Mouse (Mus musculus): Measurements from ENCODE around the gene Taf6.

The Taf6 gene

GRCm38 (mm10) chr5:138171695-138172491 is 15.4 kb downstream of the Taf6 start, which contains the start of the genes Ap4m1 and Mcm7:
Gene Ap4m1 (plus strand): TSS chr5:138172002.
Gene Mcm7 (minus strand): TSS chr5:138172422.
- DNase-seq (ENCODE audit: inconsistent age in 2 of 2, low spot score in 1 of 2), result peak; percentile 98 to 99

GRCm38 (mm10) chr5:138170936-138171561 is 16.2 kb downstream of the Taf6 start:
- DNase-seq (ENCODE audit: inconsistent age in 2 of 2, low spot score in 1 of 2), result peak; percentile 97 to 99

DNA sequence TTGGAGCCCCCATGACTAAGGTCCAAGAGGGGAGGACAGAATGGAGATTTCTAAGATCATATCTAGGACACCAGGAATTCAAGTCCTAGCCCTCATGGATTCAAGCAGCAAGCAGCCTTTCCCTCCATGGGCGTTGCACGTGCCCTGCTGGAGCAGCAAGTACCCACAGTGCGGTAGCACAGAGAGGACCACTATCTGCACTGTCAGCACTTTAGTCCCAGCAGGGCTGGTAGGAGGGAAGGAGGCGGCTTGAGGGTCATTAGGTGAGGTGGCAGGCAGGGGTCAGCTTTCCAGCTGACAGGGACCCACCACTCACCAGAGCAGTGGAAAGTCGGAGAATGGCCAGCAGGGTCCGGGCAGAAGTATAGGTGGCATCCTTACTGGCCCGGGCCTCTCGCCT is 21.7 kb downstream of the Taf6 start:
- peak in 1 of 2 experiments; percentile 35 for DNase-seq (ENCODE audit: inconsistent age in 2 of 2, low spot score in 1 of 2)

- peak in 1 of 2 experiments; percentile 25 for DNase-seq (ENCODE audit: inconsistent age in 2 of 2, low spot score in 1 of 2)
These were observed 23.6 kb downstream of the Taf6 start for GRCm38 (mm10) chr5:138163610-138164009.

DNA sequence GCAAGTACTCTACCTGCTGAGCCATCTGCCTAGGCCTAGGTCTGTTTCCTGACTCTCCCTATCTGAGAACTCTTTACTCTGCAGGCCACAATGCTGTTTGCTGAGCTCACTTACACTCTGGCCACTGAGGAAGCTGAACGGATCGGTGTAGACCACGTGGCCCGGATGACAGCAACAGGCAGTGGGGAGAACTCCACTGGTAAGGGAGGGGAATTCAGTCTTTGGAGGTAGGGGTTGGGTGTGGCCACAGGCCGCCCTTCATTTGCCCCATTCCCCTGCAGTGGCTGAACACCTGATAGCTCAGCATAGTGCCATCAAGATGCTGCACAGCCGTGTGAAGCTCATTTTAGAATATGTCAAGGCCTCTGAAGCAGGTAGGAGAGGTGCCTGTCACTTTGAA is 24.2 kb downstream of the Taf6 start:
- no peak for DNase-seq (ENCODE audit: inconsistent age in 2 of 2, low spot score in 1 of 2)

DNA sequence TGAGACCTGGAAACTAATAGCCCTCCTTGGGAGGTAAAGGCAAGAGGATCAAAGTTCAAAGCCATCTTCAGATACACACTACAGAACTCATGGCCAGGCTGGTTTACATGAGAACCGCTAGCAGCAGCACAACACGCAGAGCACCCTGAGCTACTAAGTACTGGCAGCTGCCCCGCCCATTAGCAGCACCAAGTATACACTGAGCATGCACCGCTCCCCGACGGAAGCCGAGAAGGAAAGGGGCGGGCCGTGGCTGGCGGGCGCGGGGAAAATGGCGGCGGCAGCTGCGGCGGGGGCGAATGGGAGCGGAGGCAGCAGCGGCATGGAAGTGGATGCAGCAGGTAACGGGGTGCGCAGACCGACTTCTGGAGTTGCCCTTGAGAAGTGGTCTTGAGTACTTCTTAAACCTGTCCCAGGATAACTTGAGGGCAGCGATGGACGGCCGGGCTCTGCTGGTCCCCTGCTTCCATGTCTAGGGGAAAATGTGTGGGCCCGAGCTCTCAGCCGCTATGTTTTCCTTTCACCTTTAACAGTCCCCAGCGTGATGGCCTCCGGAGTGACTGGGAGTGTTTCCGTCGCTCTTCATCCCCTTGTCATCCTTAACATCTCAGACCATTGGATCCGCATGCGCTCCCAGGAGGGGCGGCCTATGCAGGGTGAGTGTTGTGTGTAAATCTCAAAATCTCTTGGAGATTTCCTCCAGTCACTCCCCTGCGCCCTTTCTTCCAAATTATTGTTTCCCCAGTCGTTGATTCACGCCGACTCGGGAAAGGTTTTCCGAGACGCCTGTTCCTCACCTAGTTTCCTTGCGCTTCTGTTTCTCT is 26.2 kb downstream of the Taf6 start, which contains the start of gene Cops6:
TSS of gene Cops6 (plus strand) at position 230 of the 824 bp plus-strand sequence.
- DNase-seq (ENCODE audit: inconsistent age in 2 of 2, low spot score in 1 of 2), result peak; percentile 95 to 98

DNA sequence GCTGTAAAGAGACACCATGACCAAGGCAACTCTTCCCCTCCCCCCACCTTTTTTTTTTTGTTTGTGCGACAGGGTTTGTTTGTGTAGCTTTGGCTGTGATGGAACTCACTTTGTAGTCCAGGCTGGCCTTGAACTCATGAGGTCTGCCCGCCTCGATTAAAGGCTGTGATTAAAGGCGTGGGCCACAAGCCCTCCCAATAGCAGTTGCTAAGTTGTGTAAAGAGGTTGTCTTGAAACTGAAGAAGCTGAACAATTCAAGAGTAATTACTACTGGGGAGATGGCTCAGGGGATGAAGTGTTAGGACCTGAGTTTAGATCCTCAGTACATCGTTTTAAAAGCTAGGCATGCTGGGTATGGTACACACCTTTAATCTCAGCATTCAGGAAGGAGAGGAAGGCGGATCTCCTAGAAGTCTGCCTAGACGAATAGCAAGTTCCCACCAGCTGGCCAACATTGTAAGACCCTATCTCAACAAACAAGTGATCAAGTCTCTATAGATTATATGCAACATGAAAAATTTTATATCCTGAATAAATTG is 27.0 kb downstream of the Taf6 start:
- no peak for DNase-seq (ENCODE audit: inconsistent age in 2 of 2, low spot score in 1 of 2)

GRCm38 (mm10) chr5:138155443-138155976 is 31.7 kb downstream of the Taf6 start, which contains the start of gene Zfp113:
Gene Zfp113 (minus strand): TSS chr5:138155744.
- peak; percentile 91 to 97 for DNase-seq (ENCODE audit: inconsistent age in 2 of 2, low spot score in 1 of 2)

DNA sequence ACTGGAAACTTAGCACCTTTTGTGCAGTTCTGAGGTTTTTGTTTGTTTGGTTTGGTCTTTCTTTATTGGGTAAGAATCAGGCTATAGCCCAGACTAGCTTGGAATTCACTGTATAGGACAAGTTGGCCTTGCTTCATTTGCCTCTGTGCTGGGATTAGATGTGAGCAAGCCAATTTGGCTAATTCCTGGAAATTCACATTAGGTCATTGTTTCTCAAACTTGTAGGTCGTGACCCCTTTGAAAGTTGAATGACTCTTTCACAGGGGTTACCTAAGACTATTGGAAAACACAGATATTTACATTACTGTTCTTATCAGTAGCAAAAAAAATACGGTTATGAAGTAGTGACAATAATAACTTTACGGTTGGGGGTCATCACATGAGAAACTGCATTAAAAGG is 32.9 kb downstream of the Taf6 start:
- no peak for DNase-seq (ENCODE audit: inconsistent age in 2 of 2, low spot score in 1 of 2)

DNA sequence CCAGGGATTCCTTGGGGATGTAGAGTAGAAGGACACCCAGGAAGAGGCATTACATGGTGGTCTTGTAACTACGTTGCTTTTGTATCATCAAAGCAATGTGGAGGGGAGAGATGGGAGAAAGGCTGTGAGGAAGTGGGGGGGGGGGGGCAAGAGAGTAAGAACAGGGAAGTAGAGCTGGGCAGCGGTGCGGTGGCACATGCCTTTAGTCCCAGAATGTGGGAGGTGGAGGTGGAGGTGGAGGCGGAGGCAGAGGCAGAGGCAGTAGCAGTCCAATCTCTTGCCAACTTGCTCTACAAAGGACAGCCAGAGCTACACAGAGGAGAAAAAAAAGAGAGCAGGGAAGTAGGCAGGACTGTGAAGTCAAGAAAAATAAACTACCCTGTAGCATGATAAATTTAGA is 48.7 kb downstream of the Taf6 start:
- no peak for DNase-seq (ENCODE audit: inconsistent age in 2 of 2, low spot score in 1 of 2)

GRCm38 (mm10) chr5:138137935-138138549 is 49.2 kb downstream of the Taf6 start:
- DNase-seq (ENCODE audit: inconsistent age in 2 of 2, low spot score in 1 of 2), result peak in 1 of 2 experiments; percentile 73

DNA sequence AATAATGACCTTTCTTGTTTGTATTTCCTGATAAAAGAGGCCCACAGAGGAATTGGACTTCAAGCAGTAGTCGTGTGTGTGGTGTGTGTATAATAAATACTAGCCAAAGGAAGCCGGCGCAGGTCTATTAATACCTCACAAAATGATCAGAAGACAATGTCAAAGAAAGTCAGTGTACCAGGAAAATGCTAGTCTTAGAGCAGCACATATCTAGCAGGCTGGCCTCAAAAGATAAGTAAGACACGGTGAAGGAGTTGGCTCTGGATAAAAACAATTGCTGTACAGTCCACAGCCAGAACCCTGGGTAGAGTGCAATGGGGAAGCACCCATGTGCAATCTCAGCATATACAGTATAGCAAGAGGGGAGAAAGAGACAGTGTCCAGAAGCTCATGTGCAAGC is 50.0 kb downstream of the Taf6 start:
- DNase-seq (ENCODE audit: inconsistent age in 2 of 2, low spot score in 1 of 2), result no peak

DNA sequence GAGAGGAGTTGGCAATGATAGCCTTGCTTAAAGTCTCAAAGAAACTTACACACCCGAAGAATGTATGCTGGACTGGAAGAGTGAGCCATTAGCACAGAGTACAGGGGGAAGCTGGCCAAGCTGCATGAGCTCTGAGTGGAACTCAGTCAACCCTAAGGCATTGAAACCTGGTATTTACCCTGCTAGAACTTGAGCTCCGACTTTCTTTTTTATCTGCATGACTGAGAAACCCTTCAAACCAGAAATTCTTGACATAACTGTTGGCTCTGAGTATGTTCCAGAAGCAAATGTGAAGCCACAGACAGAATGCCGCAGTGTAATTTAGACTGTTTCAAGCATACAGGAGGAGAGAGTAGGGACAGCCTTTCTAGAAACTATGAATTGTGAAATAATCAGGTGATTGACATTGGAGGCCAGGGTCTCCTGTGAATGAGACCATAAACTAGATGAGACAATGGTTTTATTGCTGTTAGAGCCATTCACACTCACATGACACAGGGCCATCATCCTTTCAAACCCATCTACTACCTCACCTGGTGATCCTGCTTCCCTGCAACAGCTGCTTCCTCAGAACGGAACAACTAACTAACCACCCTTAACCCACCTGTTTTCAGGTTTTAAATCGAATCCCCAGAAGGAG is 54.7 kb downstream of the Taf6 start:
- DNase-seq (ENCODE audit: inconsistent age in 2 of 2, low spot score in 1 of 2), result no peak
